Mouse (Mus musculus) midbrain, embryonic 10.5 days (tissue): ENCODE measurements around the gene Ncapd2. TPM values are rescaled to one million over a fixed set of nuclear protein-coding genes. Genes with fewer than 3 reads are reported as not detected.

Source experiments
- DNase-seq: peaks from one replicate; pipeline ENCODE4 v3.0.0-alpha.2; 2017; ENCODE audit warnings: low spot score
- H3K27ac ChIP-seq: fragments of 300-500 bp; sonication (generic); replicated peaks from 2 replicates; pipeline ENCODE4 v1.5.1; 2016; ENCODE audit warnings: mild to moderate bottlenecking
- H3K27me3 ChIP-seq: fragments of 300-500 bp; sonication (generic); 2 replicates; pipeline ENCODE4 v1.6.1; 2016; ENCODE audit warnings: low read depth, mild to moderate bottlenecking; ENCODE audit not compliant: poor library complexity, severe bottlenecking
- H3K36me3 ChIP-seq: fragments of 300-500 bp; sonication (generic); 2 replicates; pipeline ENCODE4 v1.6.1; 2016; ENCODE audit warnings: mild to moderate bottlenecking, moderate library complexity
- H3K4me1 ChIP-seq: fragments of 300-500 bp; sonication (generic); 2 replicates; pipeline ENCODE4 v1.6.1; 2016
- H3K4me3 ChIP-seq: fragments of 300-500 bp; sonication (generic); 2 replicates; pipeline ENCODE4 v1.5.1; 2016; ENCODE audit warnings: mild to moderate bottlenecking, moderate library complexity
- H3K9me3 ChIP-seq: fragments of 300-500 bp; sonication (generic); replicated peaks from 2 replicates; pipeline ENCODE4 v1.6.1; 2016; ENCODE audit warnings: mild to moderate bottlenecking
- WGBS: fragments of 180-500 bp; shearing (Covaris S2); methylation state at CpG from one replicate; pipeline ENCODE4 v1.1.7; 2016; 5-methylcytosine and 5-hydroxymethylcytosine counted together
- polyA plus RNA-seq: library from polyadenylated mRNA; unstranded; fragments of >200 nt; fragmentation: Nextera tagmentation; extraction: Ambion mirVana; gene quantifications from 2 replicates; pipeline ENCODE4 v1.2.1, GENCODE M21; 2016

The Ncapd2 gene
- polyA plus RNA-seq, 1 experiment from 2014 or later = 246 TPM

DNA sequence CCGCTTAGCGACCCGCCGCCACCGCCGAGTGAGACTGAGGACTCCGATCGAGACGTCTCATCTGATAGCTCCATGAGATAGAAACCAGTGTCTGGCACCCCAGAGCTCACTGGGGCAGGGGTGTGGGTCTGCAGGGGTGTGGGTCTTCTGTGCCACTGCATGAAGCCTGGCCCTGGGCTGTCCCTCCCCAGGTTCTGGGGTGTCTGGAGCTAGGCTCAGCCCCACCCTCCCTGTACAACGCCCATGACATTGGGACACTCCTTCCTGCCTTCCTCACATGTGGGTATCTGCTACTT lies 31.0 kb downstream of the Ncapd2 start:
- Histone ChIP-seq H3K27me3 (no peaks in the 10 kb centered on the region), H3K4me1 (peaks cover 71% of the 10 kb centered on the region), H3K9me3 (no peaks in the 10 kb centered on the region), H3K36me3 (peaks cover 88% of the 10 kb centered on the region), H3K4me3 (peak overlapping the region; percentile 29; the same call in 1 of the 2 replicates), H3K27ac (peak overlapping the region; percentile 55)
- WGBS = 69% methylated on average over 10 of the region's 10 CpGs
- no peak for DNase-seq

DNA sequence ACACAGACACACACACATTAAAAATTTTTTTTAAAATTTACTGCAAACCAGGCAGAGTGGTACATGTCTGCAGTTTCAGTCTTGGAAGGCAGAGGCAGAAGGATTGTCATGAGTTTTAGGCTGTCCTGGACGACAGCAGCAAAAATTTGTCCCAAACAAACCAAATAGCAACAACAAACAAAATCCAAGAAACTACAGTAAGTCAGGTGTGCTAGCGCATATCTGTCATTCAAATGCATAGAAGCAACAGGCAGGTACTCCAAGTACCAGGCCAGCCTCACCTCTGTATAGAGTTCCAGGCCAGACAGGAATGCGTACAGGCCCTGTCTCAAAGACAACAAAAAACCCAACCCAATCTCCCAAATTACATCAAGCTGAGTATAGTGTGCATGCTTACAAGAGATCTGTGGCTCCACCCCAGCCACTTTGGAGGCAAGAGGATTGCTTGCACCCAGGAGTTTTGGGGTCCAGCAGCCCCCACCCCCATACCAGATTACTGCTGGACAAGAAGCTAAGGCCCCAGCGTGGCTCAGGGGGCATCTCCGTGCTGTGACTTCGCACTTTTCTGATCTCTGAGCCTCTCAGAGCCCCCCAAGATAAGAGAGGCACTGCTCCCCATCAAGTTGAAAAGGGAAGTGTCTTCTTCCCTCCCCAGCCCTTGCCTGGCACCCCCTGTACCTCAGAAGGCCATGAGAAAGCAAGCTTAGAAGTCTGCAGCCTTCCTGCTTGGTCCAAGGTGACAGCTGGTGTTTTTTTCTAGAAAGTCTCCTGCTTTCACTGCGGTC lies 31.5 kb downstream of the Ncapd2 start:
- H3K36me3 ChIP-seq = peaks cover 92% of the 10 kb centered on the region
- H3K27ac ChIP-seq = peak overlapping the region; percentile 55; the same call in 1 of the 2 replicates
- peaks cover 76% of the 10 kb centered on the region for H3K4me1 ChIP-seq
- 87% methylated on average over 7 of the region's 7 CpGs for whole genome bisulfite sequencing
- H3K9me3 ChIP-seq = no peaks in the 10 kb centered on the region
- H3K4me3 ChIP-seq = peak overlapping the region; percentile 29; the same call in 1 of the 2 replicates
- no peaks in the 10 kb centered on the region for H3K27me3 ChIP-seq
- DNase-seq = no peak

DNA sequence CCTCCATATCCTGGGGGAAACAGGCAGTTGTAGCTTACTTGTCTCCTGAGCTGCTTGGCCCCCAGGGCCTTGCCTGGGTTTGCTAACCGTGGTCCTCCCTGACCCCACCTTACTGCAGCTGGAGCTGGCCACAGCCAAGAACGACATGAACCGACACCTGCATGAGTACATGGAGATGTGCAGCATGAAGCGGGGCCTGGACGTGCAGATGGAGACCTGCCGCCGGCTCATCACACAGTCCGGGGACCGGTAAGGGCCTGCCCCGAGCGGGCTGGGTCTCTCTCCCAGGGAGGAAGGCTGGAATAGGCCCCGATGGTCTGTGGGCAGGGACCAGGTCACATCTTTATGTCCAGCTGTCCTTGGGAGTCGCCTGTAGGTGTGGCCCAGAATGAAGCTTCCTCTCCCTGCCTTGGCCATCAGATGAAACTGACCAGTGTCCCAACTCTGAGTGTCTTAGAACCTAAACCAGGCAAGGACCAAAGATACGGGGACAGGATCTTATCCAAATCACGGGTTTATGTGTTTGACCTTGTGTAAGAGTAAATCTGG lies 32.5 kb downstream of the Ncapd2 start:
- H3K27me3 ChIP-seq = no peaks in the 10 kb centered on the region
- 92% methylated on average over 15 of the region's 15 CpGs for WGBS
- H3K4me3 ChIP-seq = no peak overlapping the region
- H3K27ac ChIP-seq = peak overlapping the region; percentile 30; the same call in 1 of the 2 replicates
- DNase-seq = no peak
- peaks cover 73% of the 10 kb centered on the region for H3K4me1 ChIP-seq
- peaks cover 88% of the 10 kb centered on the region for H3K36me3 ChIP-seq
- no peaks in the 10 kb centered on the region for H3K9me3 ChIP-seq

DNA sequence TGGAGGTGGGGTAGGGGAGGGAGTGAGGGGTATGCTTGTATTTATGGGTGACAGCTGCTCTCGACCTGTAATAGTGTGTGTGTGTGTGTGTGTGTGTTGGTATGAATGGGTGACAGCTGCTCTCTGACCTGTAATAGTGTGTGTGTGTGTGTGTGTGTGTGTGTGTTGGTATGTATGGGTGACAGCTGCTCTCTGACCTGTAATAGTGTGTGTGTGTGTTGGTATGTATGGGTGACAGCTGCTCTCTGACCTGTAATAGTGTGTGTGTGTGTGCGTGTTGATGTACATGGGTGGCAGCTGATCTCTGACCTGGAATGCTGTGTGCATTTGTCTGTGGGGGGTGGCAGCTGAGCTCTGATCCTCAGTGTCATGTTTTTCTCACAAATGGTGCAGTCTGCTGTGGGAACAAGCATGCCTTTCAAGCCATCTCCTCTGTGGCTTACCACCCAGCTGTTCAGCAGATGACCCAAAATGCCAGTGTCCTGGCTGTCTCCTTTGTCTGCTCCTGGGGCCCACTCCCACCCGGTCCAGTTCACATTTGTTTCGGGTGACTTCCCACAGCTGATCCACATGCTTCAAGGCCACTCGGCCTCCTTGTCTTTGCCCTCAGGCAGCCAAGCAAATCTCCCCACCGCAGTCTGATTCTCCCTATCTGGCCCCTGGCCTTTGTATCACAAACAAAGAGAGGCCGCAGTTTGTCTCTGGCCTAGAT lies 34.4 kb downstream of the Ncapd2 start:
- Histone ChIP-seq H3K27me3 (no peaks in the 10 kb centered on the region), H3K9me3 (no peaks in the 10 kb centered on the region), H3K27ac (peak overlapping the region; percentile 80), H3K4me1 (peaks cover 56% of the 10 kb centered on the region), H3K4me3 (peak overlapping the region; percentile 20; the same call in 1 of the 2 replicates), H3K36me3 (peaks cover 89% of the 10 kb centered on the region)
- peak; percentile 80 for DNase-seq
- 30% methylated on average over 7 of the region's 7 CpGs for WGBS

DNA sequence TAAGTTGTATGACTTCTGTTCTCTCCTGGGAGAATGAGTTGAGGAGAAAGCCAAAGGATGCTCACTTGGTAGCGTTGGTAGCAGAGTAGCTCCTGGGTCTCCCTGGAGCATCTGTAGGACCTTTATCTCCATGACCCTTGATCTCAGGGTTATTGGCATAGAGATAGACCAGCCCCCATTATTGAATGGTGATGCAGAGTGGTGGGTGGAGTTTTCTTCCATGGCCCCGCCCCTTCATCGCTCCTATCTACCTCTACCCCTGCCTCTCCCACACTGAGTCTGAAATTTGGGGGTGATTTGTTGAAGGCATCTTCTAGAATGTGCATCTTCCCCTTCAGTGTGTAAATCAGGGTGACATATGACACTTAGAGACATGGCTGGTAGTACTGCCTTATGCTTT lies 35.0 kb downstream of the Ncapd2 start:
- no peak for DNase-seq
- H3K4me3 ChIP-seq = peak overlapping the region; percentile 20; the same call in 1 of the 2 replicates
- WGBS = 87% methylated on average over 3 of the region's 3 CpGs
- H3K9me3 ChIP-seq = no peaks in the 10 kb centered on the region
- no peaks in the 10 kb centered on the region for H3K27me3 ChIP-seq
- peaks cover 90% of the 10 kb centered on the region for H3K36me3 ChIP-seq
- H3K27ac ChIP-seq = peak overlapping the region; percentile 80
- peaks cover 54% of the 10 kb centered on the region for H3K4me1 ChIP-seq

DNA sequence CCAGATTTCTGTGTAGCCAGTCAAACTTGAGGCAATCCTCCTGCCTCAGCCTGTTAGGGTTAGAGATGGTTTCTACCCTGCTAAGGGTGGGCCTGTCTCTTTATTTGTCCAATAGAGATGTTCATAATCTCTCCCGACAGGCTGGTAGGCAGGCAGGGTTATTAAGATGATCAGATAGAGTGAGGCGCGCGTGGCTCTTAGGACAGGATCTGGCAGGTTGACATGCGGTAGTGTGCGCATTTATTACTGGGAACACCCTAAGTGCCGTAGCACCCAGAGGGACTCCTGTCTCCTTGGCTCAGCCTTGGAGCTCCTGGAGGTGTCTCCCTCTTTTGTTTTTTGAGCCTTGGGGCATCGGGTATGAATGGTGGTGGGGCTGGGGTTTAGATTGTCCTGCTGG lies 36.2 kb downstream of the Ncapd2 start:
- H3K36me3 ChIP-seq = peaks cover 90% of the 10 kb centered on the region

DNA sequence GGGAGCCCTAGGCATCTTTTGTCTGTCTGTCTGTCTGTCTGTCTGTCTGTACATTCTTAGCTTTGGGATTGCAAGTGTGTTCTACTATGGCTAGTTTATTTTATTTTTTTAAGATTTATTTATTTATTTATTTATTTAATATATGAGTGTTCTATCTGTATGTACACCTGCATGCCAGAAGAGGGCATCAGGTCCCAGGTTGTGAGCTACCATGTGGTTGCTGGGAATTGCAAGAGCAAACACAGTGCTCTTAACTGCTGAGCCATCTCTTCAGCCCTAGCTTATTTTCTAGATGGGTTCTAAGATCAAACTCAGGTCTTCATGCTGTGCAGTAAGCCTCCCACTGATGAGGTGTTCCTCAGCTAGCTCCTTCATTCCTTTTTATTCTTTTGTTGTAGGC lies 37.0 kb downstream of the Ncapd2 start:
- 0 out of 2 replicates have a peak overlapping the region, but pooled peaks have one; percentile 7 for H3K27ac ChIP-seq
- no peaks in the 10 kb centered on the region for H3K9me3 ChIP-seq
- H3K27me3 ChIP-seq = no peaks in the 10 kb centered on the region
- peaks cover 39% of the 10 kb centered on the region for H3K4me1 ChIP-seq
- no peak for DNase-seq
- H3K36me3 ChIP-seq = peaks cover 88% of the 10 kb centered on the region
- H3K4me3 ChIP-seq = no peak overlapping the region

More for the DNA sequence above, 36.2 kb downstream of the Ncapd2 start:
- 95% methylated on average over 8 of the region's 8 CpGs for WGBS
- Histone ChIP-seq H3K27me3 (no peaks in the 10 kb centered on the region), H3K4me1 (peaks cover 42% of the 10 kb centered on the region), H3K9me3 (no peaks in the 10 kb centered on the region), H3K4me3 (no peak overlapping the region), H3K27ac (0 out of 2 replicates have a peak overlapping the region, but pooled peaks have one; percentile 18)
- DNase-seq = no peak

DNA sequence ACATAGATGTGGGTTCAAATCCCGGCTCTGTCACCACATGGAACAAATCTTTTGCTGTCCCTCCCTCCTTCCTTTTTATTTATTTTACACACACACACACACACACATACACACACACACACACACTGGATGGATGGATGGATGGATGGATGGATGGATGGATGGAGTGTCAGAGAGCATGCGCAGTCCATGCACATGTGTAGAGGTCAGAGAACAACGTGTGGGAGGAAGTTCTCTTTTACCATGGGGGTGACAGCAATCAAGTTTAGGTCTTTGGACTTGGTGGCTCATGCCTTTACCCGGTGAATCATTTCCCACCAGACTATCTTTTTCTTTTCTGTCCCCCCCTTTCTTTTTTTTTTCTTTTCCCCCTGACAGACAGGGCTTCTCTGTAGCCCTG lies 37.8 kb downstream of the Ncapd2 start:
- peaks cover 88% of the 10 kb centered on the region for H3K36me3 ChIP-seq
- no peaks in the 10 kb centered on the region for H3K27me3 ChIP-seq
- WGBS = 88% methylated on average over 4 of the region's 4 CpGs
- peaks cover 43% of the 10 kb centered on the region for H3K4me1 ChIP-seq
- H3K4me3 ChIP-seq = no peak overlapping the region
- H3K27ac ChIP-seq = no peak overlapping the region
- DNase-seq = no peak
- H3K9me3 ChIP-seq = no peaks in the 10 kb centered on the region

DNA sequence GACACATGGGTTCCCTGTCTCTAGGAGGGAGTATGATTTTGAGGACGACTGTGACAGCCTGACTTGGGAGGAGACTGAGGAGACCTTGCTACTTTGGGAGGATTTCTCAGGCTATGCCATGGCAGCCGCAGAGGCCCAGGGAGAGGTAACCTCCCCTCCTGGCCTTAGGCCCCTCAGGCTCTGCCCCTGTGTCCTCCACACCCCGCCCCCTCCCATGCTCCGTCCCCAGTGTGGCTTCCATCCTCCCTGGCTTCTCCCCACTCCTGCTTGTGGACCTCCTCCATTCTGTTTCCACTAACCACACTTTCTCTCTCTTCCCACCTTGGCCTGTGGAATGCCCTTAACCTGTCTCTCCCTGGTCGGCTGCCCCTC lies 38.5 kb downstream of the Ncapd2 start:
- H3K27me3 ChIP-seq = no peaks in the 10 kb centered on the region
- 85% methylated on average over 5 of the region's 5 CpGs for WGBS
- no peak overlapping the region for H3K4me3 ChIP-seq
- 0 out of 2 replicates have a peak overlapping the region, but pooled peaks have one; percentile 19 for H3K27ac ChIP-seq
- no peaks in the 10 kb centered on the region for H3K9me3 ChIP-seq
- H3K36me3 ChIP-seq = peaks cover 89% of the 10 kb centered on the region
- H3K4me1 ChIP-seq = peaks cover 46% of the 10 kb centered on the region
- DNase-seq = no peak

DNA sequence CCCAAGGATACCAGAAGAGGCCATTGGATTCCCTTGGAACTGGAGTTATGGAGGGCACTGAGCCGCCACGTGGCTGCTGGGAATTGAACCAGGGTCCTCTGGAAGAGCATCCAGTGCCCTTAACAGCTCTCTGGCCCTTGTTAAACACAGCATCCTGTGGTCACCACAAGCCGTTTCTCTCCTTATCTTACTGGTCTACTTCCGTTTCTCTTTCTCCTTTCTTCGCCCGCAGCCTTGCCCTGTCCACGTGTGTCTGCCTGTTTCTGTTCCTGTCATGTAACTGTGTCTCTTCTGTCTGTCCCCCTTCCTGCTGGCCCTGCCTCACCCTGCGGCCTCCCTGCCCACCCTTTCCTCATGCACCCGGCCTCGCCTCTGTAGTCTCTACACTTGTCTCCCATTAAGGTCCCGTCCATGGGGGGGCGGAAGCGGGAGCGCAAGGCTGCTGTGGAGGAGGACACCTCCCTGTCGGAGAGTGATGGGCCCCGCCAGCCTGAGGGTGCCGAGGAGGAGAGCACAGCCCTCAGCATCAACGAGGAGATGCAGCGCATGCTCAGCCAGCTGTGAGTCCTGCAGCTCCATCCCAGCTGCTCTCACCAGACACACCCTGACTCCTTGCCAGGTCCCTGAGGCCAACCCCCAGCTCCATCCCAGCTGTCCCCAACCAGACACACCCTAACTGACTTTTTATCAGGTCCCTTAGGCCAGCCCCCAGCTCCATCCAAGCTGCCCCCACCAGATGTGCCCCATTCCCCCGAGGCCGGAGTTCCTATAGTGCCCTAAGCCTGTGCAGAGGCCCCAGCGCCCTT lies 39.1 kb downstream of the Ncapd2 start:
- Histone ChIP-seq H3K27me3 (no peaks in the 10 kb centered on the region), H3K4me3 (no peak overlapping the region), H3K9me3 (no peaks in the 10 kb centered on the region), H3K27ac (no peak overlapping the region), H3K4me1 (peaks cover 46% of the 10 kb centered on the region), H3K36me3 (peaks cover 85% of the 10 kb centered on the region)
- no peak for DNase-seq
- 88% methylated on average over 22 of the region's 22 CpGs for WGBS

DNA sequence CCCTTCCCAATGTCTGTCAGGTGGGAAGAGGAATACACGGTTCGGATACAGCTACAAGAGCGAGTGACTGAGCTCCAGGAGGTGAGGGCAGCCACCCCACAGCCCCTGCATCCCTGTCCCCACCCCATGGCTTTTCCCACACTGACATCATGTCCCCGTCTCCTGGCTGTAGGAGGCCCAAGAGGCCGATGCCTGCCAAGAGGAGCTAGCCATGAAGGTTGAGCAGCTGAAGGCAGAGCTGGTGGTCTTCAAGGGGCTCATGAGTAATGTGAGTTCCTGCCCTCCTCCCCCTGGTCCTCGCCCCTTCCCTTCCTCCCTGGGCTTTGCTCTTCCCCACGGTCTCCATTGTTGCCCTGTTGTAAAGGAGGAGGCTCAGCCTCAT lies 41.9 kb downstream of the Ncapd2 start:
- peak overlapping the region; percentile 39; the same call in 1 of the 2 replicates for H3K27ac ChIP-seq
- peaks cover 50% of the 10 kb centered on the region for H3K4me1 ChIP-seq
- no peak for DNase-seq
- H3K36me3 ChIP-seq = peaks cover 62% of the 10 kb centered on the region
- 0 out of 2 replicates have a peak overlapping the region, but pooled peaks have one; percentile 1 for H3K4me3 ChIP-seq
- 68% methylated on average over 7 of the region's 7 CpGs for WGBS
- H3K9me3 ChIP-seq = no peaks in the 10 kb centered on the region
- H3K27me3 ChIP-seq = no peaks in the 10 kb centered on the region

DNA sequence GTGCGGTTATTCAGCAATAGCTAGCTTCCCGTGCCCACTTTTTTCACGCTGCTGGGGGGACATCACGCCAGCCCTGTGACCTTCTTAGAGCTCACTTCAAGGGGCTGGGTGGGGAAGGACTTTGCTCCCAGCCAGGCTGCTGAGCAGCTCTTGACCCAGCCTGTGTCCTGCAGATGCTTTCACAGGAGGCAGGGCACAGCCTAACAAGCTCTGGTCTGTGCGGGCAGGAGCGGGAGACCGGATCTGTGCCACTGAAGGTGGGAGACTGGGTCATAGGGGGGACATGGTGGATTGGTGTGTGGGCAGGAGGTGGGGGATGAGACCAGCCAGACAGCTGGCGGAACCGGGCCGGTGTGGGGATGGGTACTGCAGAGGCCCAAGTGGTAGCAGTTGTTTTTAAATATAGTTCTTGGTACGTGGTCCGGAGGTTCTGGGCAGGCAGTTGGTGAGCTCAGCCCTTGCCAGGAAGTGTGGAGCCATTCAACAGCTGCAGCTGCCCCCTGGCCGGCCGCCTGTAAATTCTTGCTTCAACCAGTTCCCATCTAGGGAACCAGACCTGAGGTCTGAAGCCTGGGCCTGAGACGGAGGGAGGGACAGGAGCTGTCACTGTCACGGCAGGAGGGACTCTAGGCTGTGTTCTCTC lies 42.5 kb downstream of the Ncapd2 start:
- no peaks in the 10 kb centered on the region for H3K9me3 ChIP-seq
- 0 out of 2 replicates have a peak overlapping the region, but pooled peaks have one; percentile 1 for H3K4me3 ChIP-seq
- H3K36me3 ChIP-seq = peaks cover 65% of the 10 kb centered on the region
- DNase-seq = no peak
- WGBS = 86% methylated on average over 16 of the region's 16 CpGs
- peak overlapping the region; percentile 39 for H3K27ac ChIP-seq
- no peaks in the 10 kb centered on the region for H3K27me3 ChIP-seq
- H3K4me1 ChIP-seq = peaks cover 55% of the 10 kb centered on the region
